Mouse (Mus musculus): Measurements from ENCODE around the gene Slc50a1. TPM values are rescaled to one million over a fixed set of nuclear protein-coding genes. Genes with fewer than 3 reads are reported as not detected.
A peak's percentile ranks its signal among the peaks of the same experiment; 100 is the strongest.

Slc50a1 gene
- polyA plus RNA-seq, 2 experiments = 16.5 to 18.7 TPM

DNA sequence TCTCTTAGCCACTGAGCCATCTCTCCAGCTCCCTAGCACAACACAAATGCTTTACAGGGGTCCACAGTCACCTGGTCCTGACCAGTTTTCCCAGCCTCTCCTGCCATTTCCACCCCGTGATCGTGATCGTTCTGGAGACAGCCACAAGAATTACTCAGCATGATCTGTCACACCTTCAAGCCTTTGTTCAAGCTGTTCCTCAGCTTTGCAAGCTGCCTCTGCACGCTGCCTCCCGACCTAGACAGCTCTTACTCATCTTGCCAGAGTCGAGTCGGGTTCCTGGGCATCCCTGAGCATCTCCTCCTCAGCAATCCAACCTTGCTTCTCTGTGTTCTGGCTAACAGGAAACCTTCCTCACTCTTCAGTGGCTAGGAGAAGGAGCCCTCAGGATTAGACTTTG is 11.3 kb downstream of the Slc50a1 start, which contains the start of gene Dpm3:
TSS of gene Dpm3 (plus strand) at position 283 of the 400 bp plus-strand sequence.
- Histone ChIP-seq H3K4me3 (ENCODE audit: insufficient read depth in 1 of 2, low read depth in 2 of 2, low read length in 2 of 2) (no peak within 1 kb of the TSS), H3K36me3 (replicated peaks; ENCODE audit: control insufficient read depth, insufficient read depth, low read depth) (no peaks in the 10 kb centered on the region), H3K9me3 (ENCODE audit: control insufficient read depth, low read length) (no peaks in the 10 kb centered on the region), H3K4me2 (ENCODE audit: low read depth) (no peak within 1 kb of the TSS), H3K27ac (no peak within 1 kb of the TSS), H3K9ac (replicated peaks) (no peak within 1 kb of the TSS), H3K4me1 (replicated peaks; ENCODE audit: control insufficient read depth in 2 of 2, insufficient read depth in 2 of 2, low read length in 1 of 2) (peaks cover 0 to 2% of the 10 kb centered on the region in 2 experiments; a peak in 1 of 4 replicates), H3K27me3 (ENCODE audit: control insufficient read depth, insufficient read depth, low read length) (peaks cover 2% of the 10 kb centered on the region; the same call in 1 of the 2 replicates)
- 39% methylated on average over 7 of the region's 7 CpGs for WGBS (ENCODE audit: insufficient replicate concordance)
- DNase-seq (ENCODE audit: low read depth in 3 of 3, low spot score in 3 of 3) (no peak), ATAC-seq (ENCODE audit: insufficient read depth) (no peak)
- TF ChIP-seq EP300 (IDR thresholded peaks at IDR 0.05; ENCODE audit: low read depth) = no peak
- no peak for TF ChIP-seq CTCF (IDR thresholded peaks at IDR 0.05; ENCODE audit: low read depth)

DNA sequence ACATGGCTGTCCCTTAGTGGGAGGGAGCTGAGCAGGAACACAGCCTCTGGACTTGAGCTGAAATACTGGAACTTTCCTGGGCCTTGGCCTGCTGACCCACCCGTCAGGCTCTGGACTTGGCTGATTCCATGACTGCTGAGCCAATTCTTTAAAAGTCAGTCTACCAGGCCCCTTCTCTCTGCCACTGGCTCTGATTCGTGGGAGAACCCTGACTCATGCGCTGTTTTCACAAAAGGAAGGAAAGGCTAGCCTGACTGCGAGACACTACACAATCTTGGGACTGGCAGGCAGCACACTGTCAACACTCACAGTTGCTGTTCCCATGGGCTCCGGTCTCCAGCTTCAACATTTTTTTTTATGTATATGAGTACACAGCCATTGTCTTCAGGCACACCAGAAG is 14.2 kb downstream of the Slc50a1 start:
- no peak overlapping the region for H3K9ac ChIP-seq (replicated peaks)
- no peak overlapping the region for H3K27ac ChIP-seq
- H3K4me1 ChIP-seq (replicated peaks; ENCODE audit: control insufficient read depth in 2 of 2, insufficient read depth in 2 of 2, low read length in 1 of 2) = peaks cover 0 to 5% of the 10 kb centered on the region in 2 experiments; a peak in 2 of 4 replicates
- WGBS (ENCODE audit: insufficient replicate concordance) = 56% methylated on average over 5 of the region's 5 CpGs
- TF ChIP-seq CTCF (IDR thresholded peaks at IDR 0.05; ENCODE audit: low read depth) = no peak
- TF ChIP-seq EP300 (IDR thresholded peaks at IDR 0.05; ENCODE audit: low read depth) = no peak
- no peak for DNase-seq (ENCODE audit: low read depth in 3 of 3, low spot score in 3 of 3)
- no peak overlapping the region for H3K4me2 ChIP-seq (ENCODE audit: low read depth)
- no peaks in the 10 kb centered on the region for H3K36me3 ChIP-seq (replicated peaks; ENCODE audit: control insufficient read depth, insufficient read depth, low read depth)
- H3K9me3 ChIP-seq (ENCODE audit: control insufficient read depth, low read length) = no peaks in the 10 kb centered on the region
- H3K4me3 ChIP-seq (ENCODE audit: insufficient read depth in 1 of 2, low read depth in 2 of 2, low read length in 2 of 2) = no peak overlapping the region
- ATAC-seq (ENCODE audit: insufficient read depth) = no peak
- H3K27me3 ChIP-seq (ENCODE audit: control insufficient read depth, insufficient read depth, low read length) = peaks cover 11% of the 10 kb centered on the region

DNA sequence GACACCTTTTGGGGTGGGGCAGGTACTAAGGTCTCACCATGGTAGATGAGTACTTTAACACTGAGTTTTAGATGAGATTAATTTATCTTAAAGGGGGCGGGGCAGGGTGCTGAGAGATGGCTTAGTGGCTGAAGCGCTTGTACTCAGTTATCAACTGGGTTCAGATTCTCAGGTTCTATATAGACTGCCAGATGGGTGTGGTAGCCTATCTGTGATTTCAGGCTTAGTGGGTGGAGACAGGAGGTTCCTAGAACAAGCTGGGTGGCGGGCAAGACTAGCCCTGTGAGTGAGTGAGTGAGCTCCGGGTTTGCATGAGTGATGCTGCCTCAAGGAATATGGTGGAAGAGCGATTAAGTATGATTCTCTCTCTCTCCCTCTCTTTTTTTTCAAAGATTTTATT is 15.4 kb downstream of the Slc50a1 start:
- no peaks in the 10 kb centered on the region for H3K36me3 ChIP-seq (replicated peaks; ENCODE audit: control insufficient read depth, insufficient read depth, low read depth)
- H3K9me3 ChIP-seq (ENCODE audit: control insufficient read depth, low read length) = no peaks in the 10 kb centered on the region
- ATAC-seq (ENCODE audit: insufficient read depth) = 0 out of 2 replicates have a peak, but pooled peaks have one; percentile 37
- H3K9ac ChIP-seq (replicated peaks) = no peak overlapping the region
- no peak overlapping the region for H3K4me3 ChIP-seq (ENCODE audit: insufficient read depth in 1 of 2, low read depth in 2 of 2, low read length in 2 of 2)
- WGBS (ENCODE audit: insufficient replicate concordance) = 28% methylated on average over 5 of the region's 5 CpGs
- no peak overlapping the region for H3K27ac ChIP-seq
- DNase-seq (ENCODE audit: low read depth in 3 of 3, low spot score in 3 of 3) = peak in 1 of 3 experiments; percentile 24
- peaks cover 0 to 10% of the 10 kb centered on the region in 2 experiments; a peak in 2 of 4 replicates for H3K4me1 ChIP-seq (replicated peaks; ENCODE audit: control insufficient read depth in 2 of 2, insufficient read depth in 2 of 2, low read length in 1 of 2)
- H3K4me2 ChIP-seq (ENCODE audit: low read depth) = no peak overlapping the region
- TF ChIP-seq CTCF (IDR thresholded peaks at IDR 0.05; ENCODE audit: low read depth) (no peak), EP300 (IDR thresholded peaks at IDR 0.05; ENCODE audit: low read depth) (no peak)
- H3K27me3 ChIP-seq (ENCODE audit: control insufficient read depth, insufficient read depth, low read length) = peaks cover 11% of the 10 kb centered on the region

DNA sequence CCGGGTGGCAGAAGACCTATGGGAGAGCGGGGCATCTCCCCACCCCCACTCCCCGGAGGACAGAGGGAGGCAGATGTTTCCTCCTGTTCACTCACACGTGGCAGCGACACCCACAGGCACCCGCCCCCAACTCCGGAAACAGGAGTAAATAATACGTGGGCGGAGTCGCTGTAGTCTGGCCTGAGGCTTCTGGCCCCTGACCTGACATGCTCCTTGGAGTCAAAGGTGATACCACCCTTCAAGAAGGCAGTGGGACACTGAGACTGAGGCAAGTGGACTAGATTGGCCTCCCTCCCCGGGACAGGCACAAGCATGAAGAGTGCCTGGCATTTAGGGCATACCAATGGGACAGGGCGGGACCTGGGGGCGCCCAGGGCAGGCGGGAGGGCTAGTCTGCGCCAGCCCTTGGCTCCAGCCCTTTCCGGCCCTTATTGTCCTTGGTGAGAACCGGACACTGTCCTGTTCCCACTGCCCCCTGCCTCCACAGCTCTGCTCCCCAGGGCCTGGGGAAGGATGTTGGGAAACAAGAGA is 18.9 kb downstream of the Slc50a1 start:
- DNase-seq (ENCODE audit: low read depth in 3 of 3, low spot score in 3 of 3) = no peak
- H3K27ac ChIP-seq = no peak overlapping the region
- WGBS (ENCODE audit: insufficient replicate concordance) = 7% methylated on average over 17 of the region's 17 CpGs

DNA sequence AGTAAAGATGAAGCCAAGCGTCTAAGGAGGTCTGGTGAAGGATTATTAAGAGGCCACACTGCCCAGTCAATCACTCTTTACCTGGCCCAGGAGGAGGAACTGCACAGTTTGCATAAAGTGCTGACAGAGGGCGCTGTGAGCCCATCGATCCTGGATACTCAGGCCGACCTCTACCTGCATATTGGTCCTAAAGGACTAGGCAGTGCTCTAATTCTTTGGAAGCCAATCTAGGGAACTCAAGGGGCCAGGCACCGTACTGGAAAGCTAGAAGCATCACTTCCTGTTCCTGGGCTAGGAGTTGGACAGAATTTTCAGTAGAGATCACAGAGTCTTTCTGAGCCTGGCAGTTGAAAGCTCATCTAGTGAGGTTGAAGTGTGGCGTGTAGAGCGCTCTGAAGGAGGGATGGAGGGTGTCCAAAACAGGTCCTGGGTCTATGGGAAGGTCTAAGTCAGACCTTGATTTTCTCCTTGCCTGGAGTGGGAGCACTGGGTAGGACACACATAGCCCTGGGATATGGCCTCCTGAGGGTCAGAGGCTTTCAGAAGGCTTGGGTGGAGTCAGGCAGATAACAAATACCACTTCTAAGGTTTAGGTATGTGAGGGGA is 19.8 kb downstream of the Slc50a1 start:
- Histone ChIP-seq H3K36me3 (replicated peaks; ENCODE audit: control insufficient read depth, insufficient read depth, low read depth) (no peaks in the 10 kb centered on the region), H3K27me3 (ENCODE audit: control insufficient read depth, insufficient read depth, low read length) (peaks cover 13% of the 10 kb centered on the region), H3K4me1 (replicated peaks; ENCODE audit: control insufficient read depth in 2 of 2, insufficient read depth in 2 of 2, low read length in 1 of 2) (peaks cover 9 to 14% of the 10 kb centered on the region in 2 experiments), H3K9me3 (ENCODE audit: control insufficient read depth, low read length) (no peaks in the 10 kb centered on the region), H3K4me2 (ENCODE audit: low read depth) (no peak overlapping the region), H3K4me3 (ENCODE audit: insufficient read depth in 1 of 2, low read depth in 2 of 2, low read length in 2 of 2) (no peak overlapping the region), H3K27ac (no peak overlapping the region), H3K9ac (replicated peaks) (no peak overlapping the region)
- DNase-seq (ENCODE audit: low read depth in 3 of 3, low spot score in 3 of 3) = no peak
- no peak for ATAC-seq (ENCODE audit: insufficient read depth)
- 12% methylated on average over 7 of the region's 7 CpGs for WGBS (ENCODE audit: insufficient replicate concordance)
- TF ChIP-seq EP300 (IDR thresholded peaks at IDR 0.05; ENCODE audit: low read depth) (no peak), CTCF (IDR thresholded peaks at IDR 0.05; ENCODE audit: low read depth) (peak; percentile 80)

More for the DNA sequence above, 18.9 kb downstream of the Slc50a1 start:
- ATAC-seq (ENCODE audit: insufficient read depth) = 0 out of 2 replicates have a peak, but pooled peaks have one; percentile 26
- peaks cover 9% of the 10 kb centered on the region for H3K27me3 ChIP-seq (ENCODE audit: control insufficient read depth, insufficient read depth, low read length)
- H3K36me3 ChIP-seq (replicated peaks; ENCODE audit: control insufficient read depth, insufficient read depth, low read depth) = no peaks in the 10 kb centered on the region
- no peak overlapping the region for H3K9ac ChIP-seq (replicated peaks)
- H3K4me2 ChIP-seq (ENCODE audit: low read depth) = peak overlapping the region; percentile 38; the same call in 1 of the 2 replicates
- no peaks in the 10 kb centered on the region for H3K9me3 ChIP-seq (ENCODE audit: control insufficient read depth, low read length)
- H3K4me1 ChIP-seq (replicated peaks; ENCODE audit: control insufficient read depth in 2 of 2, insufficient read depth in 2 of 2, low read length in 1 of 2) = peaks cover 9 to 10% of the 10 kb centered on the region in 2 experiments; a peak in 3 of 4 replicates
- TF ChIP-seq EP300 (IDR thresholded peaks at IDR 0.05; ENCODE audit: low read depth) (no peak), CTCF (IDR thresholded peaks at IDR 0.05; ENCODE audit: low read depth) (no peak)
- H3K4me3 ChIP-seq (ENCODE audit: insufficient read depth in 1 of 2, low read depth in 2 of 2, low read length in 2 of 2) = no peak overlapping the region
